Mouse (Mus musculus) brain, embryonic 14.5 days (tissue): ENCODE measurements at regions not wholly inside any gene's neighbourhood (a gene's known extent, or its start where the extent isn't known, plus 50 kb on each side); places are given as distances from the start of the nearest gene placed in this dataset.

Experiments
- CTCF ChIP-seq: fragments of 200-500 bp; IDR thresholded peaks from 2 replicates; pipeline ENCODE4 v1.5.1; 2012; ENCODE audit warnings: inconsistent platforms, mild to moderate bottlenecking, moderate library complexity, borderline replicate concordance; ENCODE audit not compliant: insufficient read depth, insufficient read length; ENCODE audit errors: extremely low read depth
- POLR2A ChIP-seq: fragments of 200-500 bp; IDR thresholded peaks from 2 replicates; pipeline ENCODE4 v1.6.1; 2012; ENCODE audit warnings: mild to moderate bottlenecking, inconsistent platforms, borderline replicate concordance; ENCODE audit not compliant: poor library complexity, insufficient read depth, insufficient read length, severe bottlenecking; ENCODE audit errors: extremely low read depth

DNA sequence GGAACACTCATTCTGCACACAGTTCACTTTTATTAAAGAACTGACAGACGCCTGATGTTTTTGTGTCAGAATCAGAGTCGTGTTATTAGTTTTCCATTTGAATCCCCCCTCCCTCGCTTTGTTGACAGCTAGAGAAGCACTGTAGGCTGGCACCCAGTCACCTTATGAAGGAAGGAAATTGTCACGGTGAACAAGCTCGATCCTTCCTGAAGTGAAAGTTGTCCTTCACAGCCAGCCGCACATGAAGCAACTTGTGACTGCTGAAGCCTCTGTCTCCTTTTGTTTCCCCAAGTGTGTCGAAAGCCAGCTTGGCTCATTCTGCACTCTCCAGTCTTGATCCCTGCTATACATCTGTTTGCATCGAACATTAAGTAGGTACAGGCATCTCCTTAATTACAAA, 364.6 kb upstream of the Ubash3b start:
- TF ChIP-seq CTCF (no peak), POLR2A (no peak)
